12 mouse cellular contexts compared by ENCODE assay signal in genomic region chr6:54041386-54042043, GRCm38 (mm10). TPM values are rescaled to one million over a fixed set of nuclear protein-coding genes. Genes with fewer than 3 reads are reported as not detected.
A peak's percentile ranks its signal among the peaks of the same experiment; 100 is the strongest.
DNase-seq lines count a peak whose midpoint lies in the region; ATAC-seq and TF ChIP-seq lines count a peak whose summit lies in the region.
"Had no signal": no experiment of that assay in that cellular context is flagged by ENCODE, and none has a peak within 500 bp of the region (broad histone marks: within the 10 kb centered on the region; RNA-seq: fewer than 3 reads in every experiment).

No protein-coding gene starts in this region.

- H3K36me3 ChIP-seq in heart, embryonic 13.5 days = no peaks in the 10 kb centered on the region
- H3K36me3 ChIP-seq in hindbrain, embryonic 14.5 days (replicated peaks; ENCODE audit: control insufficient read depth, insufficient read depth) = no peaks in the 10 kb centered on the region
- H3K36me3 ChIP-seq in midbrain, postnatal 0 days (ENCODE audit: insufficient read depth, low read length) = no peaks in the 10 kb centered on the region

- H3K4me3 ChIP-seq in heart, embryonic 13.5 days = peak overlapping the region; percentile 77
- peak overlapping the region; percentile 62 for H3K4me3 ChIP-seq in hindbrain, embryonic 14.5 days (replicated peaks; ENCODE audit: low read length)
- peak overlapping the region; percentile 77 for H3K4me3 ChIP-seq in midbrain, postnatal 0 days (ENCODE audit: low read depth, low read length)

- H3K4me2 ChIP-seq in heart, embryonic 13.5 days = peak overlapping the region; percentile 95
- H3K4me2 ChIP-seq in hindbrain, embryonic 14.5 days (replicated peaks) = peak overlapping the region; percentile 81
- H3K4me2 ChIP-seq in midbrain, postnatal 0 days (ENCODE audit: low read depth, low read length, poor library complexity, severe bottlenecking) = peak overlapping the region; percentile 93

- H3K4me1 ChIP-seq in heart, embryonic 13.5 days = peaks cover 15% of the 10 kb centered on the region
- H3K4me1 ChIP-seq in hindbrain, embryonic 14.5 days (replicated peaks; ENCODE audit: control insufficient read depth, insufficient read depth, low read length) = peaks cover 26% of the 10 kb centered on the region
- H3K4me1 ChIP-seq in midbrain, postnatal 0 days (ENCODE audit: insufficient read depth, low read length) = 0 out of 2 replicates have a peak, but pooled peaks cover 12% of the 10 kb centered on the region

- 0 out of 2 replicates have a peak overlapping the region, but pooled peaks have one; percentile 10 for H3K9ac ChIP-seq in heart, embryonic 13.5 days
- peak overlapping the region; percentile 50 for H3K9ac ChIP-seq in hindbrain, embryonic 14.5 days
- 0 out of 2 replicates have a peak overlapping the region, but pooled peaks have one; percentile 19 for H3K9ac ChIP-seq in midbrain, postnatal 0 days (replicated peaks; ENCODE audit: low read length, poor library complexity, severe bottlenecking)

- 0 out of 2 replicates have a peak, but pooled peaks cover 3% of the 10 kb centered on the region for H3K9me3 ChIP-seq in heart, embryonic 13.5 days
- H3K9me3 ChIP-seq in hindbrain, embryonic 14.5 days (ENCODE audit: control insufficient read depth, low read length) = no peaks in the 10 kb centered on the region
- H3K9me3 ChIP-seq in midbrain, postnatal 0 days (ENCODE audit: low read length) = no peaks in the 10 kb centered on the region

- peaks cover 52% of the 10 kb centered on the region for H3K27me3 ChIP-seq in heart, embryonic 13.5 days (replicated peaks)
- 0 out of 2 replicates have a peak, but pooled peaks cover 3% of the 10 kb centered on the region for H3K27me3 ChIP-seq in hindbrain, embryonic 14.5 days (ENCODE audit: control insufficient read depth, insufficient read depth, low read length)
- no peaks in the 10 kb centered on the region for H3K27me3 ChIP-seq in midbrain, postnatal 0 days (ENCODE audit: insufficient read depth, low read length)

- DNase-seq in heart, adult 18-20 months = no peak
- DNase-seq in cerebellum, adult 9-11 months = peak; percentile 68
- no peak for DNase-seq in hindbrain, embryonic 14.5 days (ENCODE audit: low spot score)
- no peak for DNase-seq in midbrain, postnatal 0 days (ENCODE audit: low spot score)
- DNase-seq in thymus, postnatal 14 days = no peak
- no peak for DNase-seq in thymus, adult 18-20 months
- DNase-seq in spleen, adult 18-20 months = no peak
- DNase-seq: gastrocnemius, postnatal 14 days; kidney, adult 11 months; lung, postnatal 10 days; right cerebral cortex, adult 18-20 months had no signal

- whole genome bisulfite sequencing in heart, embryonic 13.5 days = 33% methylated on average over 13 of the region's 13 CpGs
- WGBS in hindbrain, embryonic 14.5 days = 21% methylated on average over 13 of the region's 13 CpGs
- 17% methylated on average over 13 of the region's 13 CpGs for WGBS in midbrain, postnatal 0 days

- no peak for ATAC-seq in heart, embryonic 13.5 days (ENCODE audit: extremely low read depth, insufficient number of reproducible peaks, low FRiP score, low TSS enrichment)
- ATAC-seq in hindbrain, embryonic 14.5 days (ENCODE audit: low FRiP score) = no peak
- ATAC-seq in midbrain, postnatal 0 days (ENCODE audit: low FRiP score) = no peak

- H3K27ac ChIP-seq in heart, embryonic 13.5 days (replicated peaks) = no peak overlapping the region
- no peak overlapping the region for H3K27ac ChIP-seq in hindbrain, embryonic 14.5 days
- no peak overlapping the region for H3K27ac ChIP-seq in midbrain, postnatal 0 days (ENCODE audit: low read depth, low read length)

- no peak for TF ChIP-seq CTCF in midbrain, postnatal 0 days (IDR thresholded peaks at IDR 0.05)

RNA-seq across cellular contexts. Expression of gene Chn2, which starts 2.2 kb away (rescaled TPM):
- 8.7 and 9.1 TPM in 2 replicates for polyA plus RNA-seq in heart, embryonic 13.5 days (2015; fragmentation: Nextera tagmentation; extraction: Ambion mirVana)
- total RNA-seq in heart, adult 18-20 months (2021) = 1 to 10 TPM; 2.7 to 3.3 TPM
- polyA plus RNA-seq in hindbrain, embryonic 14.5 days (2014; fragmentation: Nextera tagmentation; extraction: Ambion mirVana) = 28.3 and 43.9 TPM in 2 replicates
- total RNA-seq in midbrain, postnatal 0 days (2014; rRNA removed) = 31.8 and 36.4 TPM in 2 replicates
- polyA plus RNA-seq in midbrain, postnatal 0 days (2015; fragmentation: Nextera tagmentation; extraction: Ambion mirVana) = 18.0 and 21.4 TPM in 2 replicates
